Comparison of ENCODE assay signal across 7 mouse cellular contexts in genomic region chr6:48772030-48772429, GRCm38 (mm10). TPM values are rescaled to one million over a fixed set of nuclear protein-coding genes. Genes with fewer than 3 reads are reported as not detected.
A peak's percentile ranks its signal among the peaks of the same experiment; 100 is the strongest.
DNase-seq lines count a peak whose midpoint lies in the region; ATAC-seq and TF ChIP-seq lines count a peak whose summit lies in the region.

No protein-coding gene starts in this region.

- no peaks in the 10 kb centered on the region for H3K36me3 ChIP-seq in limb, embryonic 14.5 days (ENCODE audit: control insufficient read depth, insufficient read depth, low read length)
- peaks cover 3% of the 10 kb centered on the region; the same call in 1 of the 2 replicates for H3K36me3 ChIP-seq in splenic B cell, adult 2 months (ENCODE audit: control insufficient read depth, insufficient read depth, low read length, poor library complexity, severe bottlenecking)

- 14% methylated on average over 8 of the region's 8 CpGs for WGBS in limb, embryonic 14.5 days

- no peaks in the 10 kb centered on the region for H3K27me3 ChIP-seq in limb, embryonic 14.5 days (ENCODE audit: control insufficient read depth, insufficient read depth, low read length)
- H3K27me3 ChIP-seq in splenic B cell, adult 2 months (ENCODE audit: control insufficient read depth, insufficient read depth, low read length, poor library complexity, severe bottlenecking) = no peaks in the 10 kb centered on the region

- no peak overlapping the region for H3K4me3 ChIP-seq in limb, embryonic 14.5 days (replicated peaks; ENCODE audit: low read length)

- ATAC-seq in common myeloid progenitor, adult 5-6 weeks (replicated peaks; ENCODE audit: low read depth, poor library complexity, severe bottlenecking) = peak; percentile 81
- ATAC-seq in limb, embryonic 14.5 days (ENCODE audit: low FRiP score, low read depth) = peak; percentile 53; the same call in 1 of the 2 replicates

- H3K4me1 ChIP-seq in limb, embryonic 14.5 days (ENCODE audit: control insufficient read depth, insufficient read depth, low read length) = no peaks in the 10 kb centered on the region

- TF ChIP-seq POLR2A in limb, embryonic 14.5 days (IDR thresholded peaks at IDR 0.05; ENCODE audit: borderline replicate concordance, extremely low read depth, insufficient read depth, insufficient read length) = no peak

- no peak overlapping the region for H3K4me2 ChIP-seq in limb, embryonic 14.5 days (replicated peaks; ENCODE audit: low read depth, low read length, severe bottlenecking)

- peak; percentile 86 for DNase-seq in adrenal gland, adult 18-20 months (ENCODE audit: low spot score in 2 of 2)
- DNase-seq in gastrocnemius, postnatal 25 days = peak; percentile 55
- peak; percentile 91 for DNase-seq in kidney, adult 9 months
- DNase-seq in limb, embryonic 14.5 days (ENCODE audit: low spot score) = peak; percentile 83
- DNase-seq in natural killer cell, adult 2 months (ENCODE audit: low spot score in 2 of 2) = peak; percentile 73 to 78
- DNase-seq in splenic B cell, adult 2 months (ENCODE audit: low read depth, low spot score) = peak; percentile 87

- no peak overlapping the region for H3K27ac ChIP-seq in limb, embryonic 14.5 days (replicated peaks; ENCODE audit: low read depth, low read length)

- no peak overlapping the region for H3K9ac ChIP-seq in limb, embryonic 14.5 days (ENCODE audit: low read depth, low read length, severe bottlenecking)

- H3K9me3 ChIP-seq in limb, embryonic 14.5 days (ENCODE audit: control insufficient read depth, low read length) = no peaks in the 10 kb centered on the region

RNA-seq across cellular contexts. Expression of gene Gimap3, which starts 1.4 kb away (rescaled TPM):
- 10 to 100 TPM in 1 of 2 experiments, 1 to 10 TPM in 1; 7.8 to 11.3 TPM for total RNA-seq in adrenal gland, adult 18-20 months (2021)
- total RNA-seq in common myeloid progenitor, adult 5-6 weeks (2017) = 0.34 and 0.69 TPM in 2 replicates
- under 1 TPM in 1 of 2 experiments, not detected in 1; 0.32 TPM for total RNA-seq in gastrocnemius, postnatal 25 days (2021)
- polyA plus RNA-seq in limb, embryonic 14.5 days (2012; rRNA removed) = not detected in 2 replicates
- polyA plus RNA-seq in limb, embryonic 14.5 days (2014; fragmentation: Nextera tagmentation; extraction: Ambion mirVana) = not detected in 2 replicates

RNA-seq across cellular contexts. Expression of gene Gimap5, which starts 26.0 kb away (rescaled TPM):
- total RNA-seq in adrenal gland, adult 18-20 months (2021) = 10 to 100 TPM; 12.1 to 12.4 TPM
- 6.6 and 7.3 TPM in 2 replicates for total RNA-seq in common myeloid progenitor, adult 5-6 weeks (2017)
- total RNA-seq in gastrocnemius, postnatal 25 days (2021) = 1 to 10 TPM; 1.6 to 3.3 TPM
- polyA plus RNA-seq in limb, embryonic 14.5 days (2012; rRNA removed) = 3.5 and 3.7 TPM in 2 replicates
- polyA plus RNA-seq in limb, embryonic 14.5 days (2014; fragmentation: Nextera tagmentation; extraction: Ambion mirVana) = 3.8 and 4.9 TPM in 2 replicates

RNA-seq across cellular contexts. Expression of gene Gimap1, which starts 33.2 kb away (rescaled TPM):
- 1 to 10 TPM; 8.8 to 8.9 TPM for total RNA-seq in adrenal gland, adult 18-20 months (2021)
- total RNA-seq in common myeloid progenitor, adult 5-6 weeks (2017) = 38.7 and 51.3 TPM in 2 replicates
- total RNA-seq in gastrocnemius, postnatal 25 days (2021) = 1 to 10 TPM; 2.5 to 5.0 TPM
- polyA plus RNA-seq in limb, embryonic 14.5 days (2012; rRNA removed) = 4.0 TPM in 2 replicates
- 10.9 and 11.9 TPM in 2 replicates for polyA plus RNA-seq in limb, embryonic 14.5 days (2014; fragmentation: Nextera tagmentation; extraction: Ambion mirVana)

RNA-seq across cellular contexts. Expression of gene Gimap7, which starts 53.6 kb away (rescaled TPM):
- 1 to 10 TPM in 1 of 2 experiments, under 1 TPM in 1; 0.56 to 1.5 TPM for total RNA-seq in adrenal gland, adult 18-20 months (2021)
- total RNA-seq in common myeloid progenitor, adult 5-6 weeks (2017) = 3.4 and 4.9 TPM in 2 replicates
- total RNA-seq in gastrocnemius, postnatal 25 days (2021) = not detected
- not detected in 2 replicates for polyA plus RNA-seq in limb, embryonic 14.5 days (2012; rRNA removed)
- not detected in 2 replicates for polyA plus RNA-seq in limb, embryonic 14.5 days (2014; fragmentation: Nextera tagmentation; extraction: Ambion mirVana)

RNA-seq across cellular contexts. Expression of gene Gm28053, which starts 53.6 kb away (rescaled TPM):
- total RNA-seq in adrenal gland, adult 18-20 months (2021) = 1 to 10 TPM; 2.0 to 3.0 TPM
- total RNA-seq in common myeloid progenitor, adult 5-6 weeks (2017) = 35.9 and 66.8 TPM in 2 replicates
- total RNA-seq in gastrocnemius, postnatal 25 days (2021) = not detected
- polyA plus RNA-seq in limb, embryonic 14.5 days (2012; rRNA removed) = 0.82 TPM in 1 of 2 replicates, not detected in the other
- polyA plus RNA-seq in limb, embryonic 14.5 days (2014; fragmentation: Nextera tagmentation; extraction: Ambion mirVana) = 1.2 and 2.2 TPM in 2 replicates
